Mouse (Mus musculus) left cerebral cortex, adult 2 months (tissue): Measurements from ENCODE around the gene Mindy4. TPM values are rescaled to one million over a fixed set of nuclear protein-coding genes. Genes with fewer than 3 reads are reported as not detected.

Experiments used
- DNase-seq, 2 experiments: peaks; one replicate each; pipeline ENCODE4 v3.0.0; 2021 to 2022; ENCODE audit warnings: low spot score in 2 of 2, mixed read lengths in 1 of 2; ENCODE audit errors: extremely low spot score in 1 of 2
- H3K27ac ChIP-seq: fragments of 200-600 bp; 2 replicates; pipeline ENCODE4 v1.8.1; 2022
- H3K4me3 ChIP-seq: fragments of 200-600 bp; 2 replicates; pipeline ENCODE4 v1.8.1; 2022
- CTCF ChIP-seq: fragments of 200-600 bp; IDR thresholded peaks from 2 replicates; pipeline ENCODE4 v1.8.1; 2022; ENCODE audit warnings: antibody characterized with exemption, mild to moderate bottlenecking, moderate library complexity
- intact Hi-C: fragments of 180-260 bp; cut with DNase I; formaldehyde crosslinking; loops from one replicate; pipeline ENCODE4 v1.15.1; 2025
- total RNA-seq, 2 experiments: library from RNA; stranded (reverse); gene quantifications; 2 replicates each; pipeline ENCODE4 v1.2.3; 2021

The Mindy4 gene
- total RNA-seq, 2 experiments from 2014 or later: 10.2 to 11.0 TPM

DNA sequence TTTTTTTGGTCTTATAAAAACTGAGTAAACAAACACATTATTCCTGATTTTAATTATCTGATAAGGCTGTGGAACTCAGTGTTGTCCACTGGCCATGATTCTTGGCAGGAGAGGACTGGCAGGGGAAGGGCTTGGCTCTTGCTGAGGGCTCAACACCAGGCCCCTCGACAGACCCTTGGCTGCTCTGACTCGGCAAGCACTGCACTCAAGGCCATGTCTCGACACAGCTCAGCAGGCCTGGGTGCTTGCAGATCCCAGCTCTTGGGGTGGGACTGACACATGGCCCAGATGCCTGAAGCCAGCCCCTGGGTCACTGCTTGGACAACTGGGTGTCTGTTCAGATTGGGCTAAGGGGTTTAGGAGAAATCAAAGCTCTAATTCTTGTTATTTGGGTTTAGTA is 11.4 kb downstream of the Mindy4 start:
- TF ChIP-seq CTCF: no peak

DNA sequence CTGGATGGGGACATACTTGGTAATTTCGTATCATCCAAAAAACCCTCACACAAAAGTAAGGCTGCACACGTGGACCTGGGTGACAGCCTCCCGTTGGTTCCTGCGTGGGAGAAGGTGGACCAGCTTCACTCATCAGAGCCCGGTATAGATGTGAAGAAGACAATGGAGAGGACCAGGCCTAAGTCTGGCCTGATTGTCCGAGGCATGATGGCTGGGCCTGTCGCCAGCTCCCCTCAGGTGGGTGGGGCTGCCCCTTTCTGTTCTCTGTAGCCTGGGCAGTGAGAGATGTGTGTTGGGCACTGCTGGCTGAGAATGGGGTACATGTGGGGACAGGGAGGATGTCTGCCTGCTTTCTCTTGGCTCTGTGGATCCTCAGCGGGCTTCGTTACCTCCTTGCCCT is 15.0 kb downstream of the Mindy4 start:
- H3K4me3 ChIP-seq: no peak overlapping the region
- intact Hi-C loops: no loop called here
- no peak for TF ChIP-seq CTCF
- H3K27ac ChIP-seq: no peak overlapping the region
- no peak for DNase-seq

More for the DNA sequence above, 11.4 kb downstream of the Mindy4 start:
- no peak for DNase-seq
- no peak overlapping the region for H3K4me3 ChIP-seq
- no peak overlapping the region for H3K27ac ChIP-seq
- intact Hi-C loops: no loop called here

DNA sequence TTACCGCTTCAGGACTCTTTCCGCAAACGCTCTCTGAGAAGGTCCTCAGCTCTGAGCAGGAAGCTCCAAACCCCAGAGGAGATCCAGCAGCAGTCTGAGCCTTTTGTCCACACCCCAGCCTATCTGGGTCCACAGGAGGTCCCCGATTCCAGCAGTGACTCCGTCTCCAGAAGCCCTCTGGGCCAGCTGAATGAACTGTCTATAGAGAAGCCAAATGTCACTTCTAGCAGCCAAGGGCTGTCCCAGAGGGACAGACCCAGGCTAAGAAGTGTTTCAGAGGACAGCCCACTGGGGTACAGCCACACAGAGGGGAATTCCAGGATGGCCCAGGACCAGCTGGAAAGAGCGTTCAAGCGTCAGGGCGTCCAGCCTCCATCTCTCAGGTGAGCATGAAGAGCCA is 20.8 kb downstream of the Mindy4 start:
- no peak for TF ChIP-seq CTCF
- no peak overlapping the region for H3K27ac ChIP-seq
- H3K4me3 ChIP-seq: no peak overlapping the region
- intact Hi-C loops: no loop called here
- DNase-seq: no peak

DNA sequence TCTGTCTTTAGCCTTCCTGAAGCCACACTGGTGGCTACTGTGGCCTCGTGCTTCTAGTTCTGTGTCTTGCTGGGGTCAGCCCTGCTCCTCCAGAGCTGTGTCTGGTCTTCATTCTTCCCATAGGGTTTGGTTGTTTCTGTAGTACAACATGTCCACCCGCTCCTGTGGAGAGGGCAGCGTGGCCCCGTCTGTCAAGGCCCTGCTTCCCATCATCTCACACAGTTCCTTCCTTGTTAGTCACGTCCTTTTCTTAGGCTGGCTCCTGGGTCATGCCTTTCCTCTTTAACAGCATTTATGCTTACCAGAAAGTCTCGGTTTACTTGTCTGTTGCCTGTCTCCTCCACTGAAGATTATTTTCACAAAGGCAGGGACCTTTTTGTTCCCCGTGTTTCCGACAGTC is 26.9 kb downstream of the Mindy4 start:
- no peak for DNase-seq
- TF ChIP-seq CTCF: no peak
- Histone ChIP-seq H3K4me3 (no peak overlapping the region), H3K27ac (no peak overlapping the region)
- intact Hi-C loops: loop anchor here (10.0 kb wide), 1 partner anchor 725 kb away; no protein-coding TSS in a partner anchor

DNA sequence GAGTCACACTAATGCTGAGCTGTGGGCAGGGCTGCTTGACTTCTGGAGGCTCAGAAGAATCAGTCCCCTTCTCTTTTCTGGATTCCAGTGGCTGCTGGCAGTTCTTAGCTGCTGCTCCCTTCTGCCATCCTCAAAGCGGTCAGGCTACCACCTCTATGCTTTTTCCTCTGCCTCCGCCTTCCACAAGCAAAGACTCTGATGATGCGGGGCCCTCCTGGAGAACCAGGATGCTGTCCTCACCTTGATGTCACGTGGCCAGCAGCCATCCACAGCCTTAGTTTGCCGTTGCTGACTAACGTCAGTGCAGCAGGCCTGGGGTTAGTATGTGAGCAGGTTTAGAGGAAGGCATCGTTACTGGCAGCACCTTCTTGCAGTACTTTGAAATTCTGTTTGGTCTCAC is 28.9 kb downstream of the Mindy4 start:
- no peak for DNase-seq
- TF ChIP-seq CTCF: no peak
- Histone ChIP-seq H3K27ac (no peak overlapping the region), H3K4me3 (no peak overlapping the region)
- intact Hi-C loops: loop anchor here (2.0 to 10.0 kb wide), 2 partner anchors 279 to 723 kb away; no protein-coding TSS in a partner anchor

GRCm38 (mm10) chr6:55232524-55233264 is 29.5 kb downstream of the Mindy4 start:
- no peak overlapping the region for H3K27ac ChIP-seq
- DNase-seq: peak in 1 of 2 experiments; percentile 29
- peak; percentile 86 for TF ChIP-seq CTCF
- no peak overlapping the region for H3K4me3 ChIP-seq
- intact Hi-C loops: loop anchor here (1.0 to 10.0 kb wide), 3 partner anchors 152 to 722 kb away; no protein-coding TSS in a partner anchor

DNA sequence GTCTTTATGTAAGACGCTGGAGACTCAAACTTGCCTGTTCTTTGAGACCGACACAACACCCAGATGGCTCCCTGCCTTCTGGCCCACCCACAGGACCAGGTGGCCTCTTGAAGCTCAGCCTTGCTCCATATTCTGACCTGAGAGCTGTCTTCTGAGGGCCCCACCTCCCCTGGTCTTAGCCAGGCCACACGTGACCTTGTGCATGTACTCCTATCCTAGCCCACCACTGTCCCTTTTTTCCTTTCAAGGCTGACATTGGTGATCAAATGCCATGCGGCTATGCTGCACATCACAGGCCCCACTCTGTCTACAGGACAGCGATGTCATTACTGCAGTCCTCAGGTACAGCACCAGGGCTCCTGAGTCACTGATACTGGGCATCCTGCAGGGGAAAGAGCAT is 30.1 kb downstream of the Mindy4 start:
- Histone ChIP-seq H3K27ac (no peak overlapping the region), H3K4me3 (no peak overlapping the region)
- intact Hi-C loops: loop anchor here (1.0 to 10.0 kb wide), 3 partner anchors 151 to 721 kb away; no protein-coding TSS in a partner anchor
- TF ChIP-seq CTCF: no peak
- DNase-seq: no peak

DNA sequence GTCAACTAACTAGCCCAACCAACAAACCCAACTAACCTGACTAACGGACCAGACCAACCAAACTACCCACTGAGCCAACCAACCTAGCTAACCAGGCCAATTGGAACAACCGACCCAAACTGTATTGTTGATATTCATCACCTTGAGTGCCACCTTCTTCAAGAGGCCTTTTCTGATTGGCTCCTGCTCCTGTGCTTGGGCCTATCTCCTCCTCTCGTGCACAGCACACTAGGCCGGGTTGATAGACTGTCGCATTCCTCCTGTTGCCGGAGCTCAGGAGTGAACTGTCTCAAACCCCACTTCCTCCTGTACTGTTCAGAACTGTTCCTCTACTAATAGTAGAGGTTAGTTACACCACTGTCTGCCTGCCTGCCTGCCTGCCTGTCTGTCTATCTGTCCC is 31.5 kb downstream of the Mindy4 start:
- Histone ChIP-seq H3K4me3 (no peak overlapping the region), H3K27ac (no peak overlapping the region)
- DNase-seq: no peak
- intact Hi-C loops: loop anchor here (10.0 kb wide), 1 partner anchor 720 kb away; no protein-coding TSS in a partner anchor
- no peak for TF ChIP-seq CTCF

GRCm38 (mm10) chr6:55235733-55236132 is 32.5 kb downstream of the Mindy4 start:
- Histone ChIP-seq H3K27ac (no peak overlapping the region), H3K4me3 (no peak overlapping the region)
- intact Hi-C loops: loop anchor here (10.0 kb wide), 1 partner anchor 719 kb away; no protein-coding TSS in a partner anchor
- no peak for DNase-seq
- no peak for TF ChIP-seq CTCF

GRCm38 (mm10) chr6:55239931-55240330 is 36.7 kb downstream of the Mindy4 start:
- no peak for TF ChIP-seq CTCF
- intact Hi-C loops: loop anchor here (10.0 kb wide), 1 partner anchor 715 kb away; no protein-coding TSS in a partner anchor
- DNase-seq: no peak
- H3K4me3 ChIP-seq: no peak overlapping the region
- no peak overlapping the region for H3K27ac ChIP-seq

GRCm38 (mm10) chr6:55240591-55241260 is 37.5 kb downstream of the Mindy4 start:
- no peak overlapping the region for H3K27ac ChIP-seq
- no peak for TF ChIP-seq CTCF
- no peak overlapping the region for H3K4me3 ChIP-seq
- intact Hi-C loops: no loop called here
- DNase-seq: no peak

DNA sequence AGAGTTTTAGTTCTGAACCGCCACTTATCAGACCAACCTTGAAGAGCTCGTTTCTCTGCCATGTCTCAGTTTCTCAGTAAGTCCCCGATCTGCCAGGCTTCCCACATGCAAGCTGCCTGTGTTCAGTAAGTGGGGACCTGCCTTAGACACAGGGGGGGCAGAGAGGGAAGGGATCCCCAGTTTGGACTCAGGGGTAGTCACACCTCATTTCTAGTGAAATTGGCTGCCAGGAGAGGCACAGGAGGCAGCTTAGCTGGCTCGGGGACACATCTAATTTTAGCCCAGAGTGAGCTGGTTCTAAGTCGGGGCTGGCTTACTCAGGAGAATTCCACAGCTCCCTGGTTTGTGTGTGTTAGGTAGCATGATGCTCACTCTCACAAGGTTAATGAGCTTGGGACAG is 38.3 kb downstream of the Mindy4 start:
- no peak for TF ChIP-seq CTCF
- Histone ChIP-seq H3K27ac (no peak overlapping the region; the same call in 1 of the 2 replicates), H3K4me3 (no peak overlapping the region)
- intact Hi-C loops: no loop called here
- peak in 1 of 2 experiments; percentile 42 for DNase-seq
